Mouse (Mus musculus) neural tube, embryonic 15.5 days (tissue): Measurements from ENCODE around the gene Fam83f. TPM values are rescaled to one million over a fixed set of nuclear protein-coding genes. Genes with fewer than 3 reads are reported as not detected.

Source experiments
- ATAC-seq: fragments of 200-750 bp; cut with Nextera tagmentation; 2 replicates; pipeline ENCODE4 v1.8.0; 2017; ENCODE audit warnings: mild to moderate bottlenecking, moderate TSS enrichment, moderate library complexity; ENCODE audit not compliant: low FRiP score
- H3K27ac ChIP-seq: fragments of 300-500 bp; sonication (generic); replicated peaks from 2 replicates; pipeline ENCODE4 v1.5.1; 2015; ENCODE audit warnings: mild to moderate bottlenecking, inconsistent platforms
- H3K27me3 ChIP-seq: fragments of 300-500 bp; sonication (generic); replicated peaks from 2 replicates; pipeline ENCODE4 v1.6.1; 2015; ENCODE audit warnings: inconsistent platforms
- H3K36me3 ChIP-seq: fragments of 300-500 bp; sonication (generic); 2 replicates; pipeline ENCODE4 v1.6.1; 2015; ENCODE audit warnings: inconsistent platforms
- H3K4me1 ChIP-seq: fragments of 300-500 bp; sonication (generic); 2 replicates; pipeline ENCODE4 v1.6.1; 2015; ENCODE audit warnings: inconsistent platforms
- H3K4me2 ChIP-seq: fragments of 300-500 bp; sonication (generic); 2 replicates; pipeline ENCODE4 v1.6.1; 2015; ENCODE audit warnings: inconsistent platforms, mild to moderate bottlenecking, moderate library complexity
- H3K4me3 ChIP-seq: fragments of 300-500 bp; sonication (generic); replicated peaks from 2 replicates; pipeline ENCODE4 v1.5.1; 2015; ENCODE audit warnings: mild to moderate bottlenecking, inconsistent platforms
- H3K9ac ChIP-seq: fragments of 300-500 bp; sonication (generic); replicated peaks from 2 replicates; pipeline ENCODE4 v1.6.1; 2015; ENCODE audit warnings: mild to moderate bottlenecking, inconsistent platforms
- H3K9me3 ChIP-seq: fragments of 300-500 bp; sonication (generic); replicated peaks from 2 replicates; pipeline ENCODE4 v1.6.1; 2016; ENCODE audit warnings: inconsistent platforms
- WGBS: fragments of 180-500 bp; shearing (Covaris S2); methylation state at CpG from one replicate; pipeline ENCODE4 v1.1.7; 2015; ENCODE audit warnings: mixed read lengths; 5-methylcytosine and 5-hydroxymethylcytosine counted together
- polyA plus RNA-seq: library from polyadenylated mRNA; unstranded; fragments of >200 nt; fragmentation: Nextera tagmentation; extraction: Ambion mirVana; gene quantifications from 2 replicates; pipeline ENCODE4 v1.2.1, GENCODE M21; 2015

Gene Fam83f
- polyA plus RNA-seq, 1 experiment from 2014 or later, result 0.23 TPM

DNA sequence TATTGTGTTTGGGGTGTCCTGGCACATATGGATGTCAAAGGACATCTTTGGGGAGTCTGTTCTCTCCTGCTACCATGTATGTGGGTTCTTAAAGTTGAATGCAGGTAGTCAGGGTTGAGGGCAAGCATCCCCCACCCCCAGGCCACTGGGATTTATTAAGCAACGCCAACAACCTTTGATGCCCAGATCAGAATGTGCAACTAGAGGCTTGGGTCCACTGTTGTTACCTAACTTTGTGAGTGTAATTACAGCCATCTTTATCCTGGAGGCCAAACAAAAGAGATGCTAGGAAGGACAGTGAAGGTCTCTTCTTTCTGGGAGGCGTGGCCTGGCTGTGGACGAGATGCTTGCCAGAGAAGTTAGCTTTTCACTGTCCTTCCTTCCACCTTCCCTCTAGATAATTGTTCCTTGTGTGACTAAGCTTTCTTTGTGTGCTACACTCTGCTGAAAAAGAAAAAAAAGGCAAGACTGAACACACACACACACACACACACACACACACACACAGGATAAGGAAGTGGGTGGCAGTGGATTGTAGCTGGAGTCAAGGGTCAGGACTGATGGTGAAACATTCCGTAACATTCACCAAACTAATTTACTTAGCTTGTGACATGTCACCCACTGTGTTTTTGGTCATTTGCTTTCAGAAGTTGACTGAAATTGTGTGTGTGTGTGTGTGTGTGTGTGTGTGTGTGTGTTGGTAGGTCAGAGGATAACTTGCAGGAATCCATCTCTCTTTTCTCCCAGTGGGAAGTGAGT, 1.9 kb downstream of the Fam83f start:
- 74% methylated on average over 4 of the region's 4 CpGs for WGBS
- no peak for ATAC-seq
- peaks cover 37% of the 10 kb centered on the region for H3K27me3 ChIP-seq
- H3K4me1 ChIP-seq, result peaks cover 12% of the 10 kb centered on the region
- no peak overlapping the region for H3K9ac ChIP-seq
- no peak overlapping the region for H3K27ac ChIP-seq
- no peaks in the 10 kb centered on the region for H3K9me3 ChIP-seq
- no peak overlapping the region for H3K4me2 ChIP-seq
- no peaks in the 10 kb centered on the region for H3K36me3 ChIP-seq
- no peak overlapping the region for H3K4me3 ChIP-seq

- Histone ChIP-seq H3K4me1 (peaks cover 18% of the 10 kb centered on the region), H3K4me2 (no peak overlapping the region), H3K9ac (no peak overlapping the region), H3K27ac (no peak overlapping the region), H3K27me3 (peaks cover 31% of the 10 kb centered on the region), H3K36me3 (no peaks in the 10 kb centered on the region), H3K4me3 (no peak overlapping the region), H3K9me3 (no peaks in the 10 kb centered on the region)
- 81% methylated on average over 6 of the region's 6 CpGs for WGBS
- ATAC-seq, result no peak
Measured at GRCm38 (mm10) chr15:80674700-80675099, 3.1 kb downstream of the Fam83f start.

DNA sequence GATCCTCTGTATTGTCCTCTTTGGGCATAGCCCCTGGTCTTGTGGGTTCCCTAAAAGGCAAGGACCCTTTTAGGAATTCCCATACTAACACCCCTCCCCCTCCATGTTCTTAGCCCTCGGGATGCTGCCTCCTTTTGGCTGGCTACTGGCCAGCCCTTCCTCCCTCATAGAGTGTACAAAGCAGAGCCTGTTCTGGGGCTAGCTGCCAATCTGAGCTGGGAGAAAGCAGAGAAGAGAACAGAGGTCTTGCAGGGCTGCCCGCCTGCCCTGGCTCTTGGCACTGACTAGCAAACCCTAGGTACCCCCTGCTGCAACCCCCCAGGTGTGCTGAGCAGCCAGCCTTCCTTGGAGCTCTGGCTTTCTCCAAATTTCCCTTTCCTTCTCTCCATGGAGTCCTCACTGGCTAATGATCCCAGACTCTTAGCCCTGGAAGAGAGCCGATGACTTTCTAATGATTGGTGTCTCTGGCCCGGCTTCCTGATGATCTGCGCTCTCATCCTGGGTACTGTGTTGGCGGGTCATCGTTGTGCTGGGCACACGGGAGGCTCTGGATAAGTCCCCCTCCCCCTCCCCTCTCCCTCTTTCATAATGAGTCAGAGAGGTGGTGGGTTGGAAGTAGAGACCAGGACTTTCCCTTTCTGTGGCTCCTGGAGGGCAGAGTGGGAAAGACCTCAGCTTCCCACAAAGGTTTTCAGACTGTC, 8.0 kb downstream of the Fam83f start:
- no peaks in the 10 kb centered on the region for H3K36me3 ChIP-seq
- no peaks in the 10 kb centered on the region; the same call in 1 of the 2 replicates for H3K27me3 ChIP-seq
- H3K9me3 ChIP-seq, result no peaks in the 10 kb centered on the region
- no peak overlapping the region for H3K4me2 ChIP-seq
- H3K4me1 ChIP-seq, result peaks cover 35% of the 10 kb centered on the region
- 49% methylated on average over 8 of the region's 8 CpGs for WGBS
- peak overlapping the region; percentile 67 for H3K27ac ChIP-seq
- no peak overlapping the region for H3K4me3 ChIP-seq
- no peak; the same call in 1 of the 2 replicates for ATAC-seq
- H3K9ac ChIP-seq, result no peak overlapping the region

GRCm38 (mm10) chr15:80680347-80681030, 8.8 kb downstream of the Fam83f start:
- 64% methylated on average over 7 of the region's 7 CpGs for WGBS
- H3K4me3 ChIP-seq, result no peak overlapping the region
- H3K27ac ChIP-seq, result peak overlapping the region; percentile 67; the same call in 1 of the 2 replicates
- no peak overlapping the region for H3K4me2 ChIP-seq
- peaks cover 43% of the 10 kb centered on the region for H3K4me1 ChIP-seq
- H3K9ac ChIP-seq, result no peak overlapping the region
- ATAC-seq, result no peak; the same call in 1 of the 2 replicates
- H3K36me3 ChIP-seq, result no peaks in the 10 kb centered on the region
- H3K9me3 ChIP-seq, result no peaks in the 10 kb centered on the region
- H3K27me3 ChIP-seq, result no peaks in the 10 kb centered on the region; the same call in 1 of the 2 replicates

GRCm38 (mm10) chr15:80681466-80681881, 9.8 kb downstream of the Fam83f start:
- no peak overlapping the region for H3K9ac ChIP-seq
- H3K4me3 ChIP-seq, result no peak overlapping the region
- no peaks in the 10 kb centered on the region for H3K9me3 ChIP-seq
- H3K27ac ChIP-seq, result no peak overlapping the region
- no peaks in the 10 kb centered on the region; the same call in 1 of the 2 replicates for H3K27me3 ChIP-seq
- H3K4me1 ChIP-seq, result peaks cover 52% of the 10 kb centered on the region
- ATAC-seq, result no peak
- 57% methylated on average over 4 of the region's 4 CpGs for WGBS
- no peak overlapping the region for H3K4me2 ChIP-seq
- no peaks in the 10 kb centered on the region for H3K36me3 ChIP-seq

DNA sequence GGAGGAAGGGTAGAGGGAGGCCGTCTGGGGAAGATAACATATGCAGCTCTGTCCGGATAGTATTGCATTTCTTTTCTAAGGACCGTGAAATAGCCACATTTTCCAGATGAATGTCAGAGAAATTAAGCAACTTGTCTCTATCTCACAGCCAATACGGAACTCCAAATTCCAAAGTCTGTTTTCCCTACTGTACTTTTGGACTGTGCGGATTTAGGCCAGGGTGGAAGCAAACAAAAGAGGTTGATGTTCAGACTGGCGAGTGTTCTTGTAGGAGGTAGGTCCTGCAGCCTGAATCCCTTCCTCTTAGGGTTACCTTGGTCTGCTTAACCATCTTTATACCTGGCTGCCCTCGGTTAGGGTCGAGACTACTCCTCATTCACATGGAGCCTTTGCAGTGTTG, 10.7 kb downstream of the Fam83f start:
- ATAC-seq, result no peak
- WGBS, result 86% methylated on average over 8 of the region's 8 CpGs
- Histone ChIP-seq H3K4me1 (peaks cover 52% of the 10 kb centered on the region), H3K4me3 (no peak overlapping the region), H3K27me3 (no peaks in the 10 kb centered on the region; the same call in 1 of the 2 replicates), H3K4me2 (no peak overlapping the region), H3K27ac (no peak overlapping the region), H3K9me3 (no peaks in the 10 kb centered on the region), H3K36me3 (no peaks in the 10 kb centered on the region), H3K9ac (no peak overlapping the region)

- no peak overlapping the region for H3K4me3 ChIP-seq
- no peak overlapping the region for H3K27ac ChIP-seq
- peaks cover 52% of the 10 kb centered on the region for H3K4me1 ChIP-seq
- ATAC-seq, result no peak
- WGBS, result 91% methylated on average over 6 of the region's 6 CpGs
- H3K9me3 ChIP-seq, result no peaks in the 10 kb centered on the region
- H3K27me3 ChIP-seq, result no peaks in the 10 kb centered on the region; the same call in 1 of the 2 replicates
- H3K9ac ChIP-seq, result no peak overlapping the region
- no peaks in the 10 kb centered on the region for H3K36me3 ChIP-seq
- no peak overlapping the region for H3K4me2 ChIP-seq
Measured at GRCm38 (mm10) chr15:80683151-80683550, 11.5 kb downstream of the Fam83f start.

DNA sequence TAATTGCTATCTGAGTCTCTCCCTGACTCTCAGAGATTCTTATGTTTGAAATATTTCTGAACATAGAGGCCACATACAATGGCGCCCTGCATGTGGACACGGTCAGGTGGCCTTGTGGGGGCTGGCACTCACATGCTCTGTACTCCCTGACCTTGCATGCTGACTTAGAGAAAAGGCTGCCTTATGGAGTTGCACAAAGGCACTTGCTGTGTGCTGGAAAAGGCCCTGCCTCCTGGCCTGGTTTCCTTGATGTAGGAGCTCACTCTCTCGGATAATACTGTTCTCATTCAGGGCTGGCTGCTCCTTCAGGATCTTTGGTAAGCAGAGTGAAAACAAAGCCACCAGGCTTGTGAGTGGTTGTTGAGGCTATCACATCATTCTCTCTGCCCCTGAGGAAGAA, 12.3 kb downstream of the Fam83f start:
- no peaks in the 10 kb centered on the region; the same call in 1 of the 2 replicates for H3K27me3 ChIP-seq
- no peak overlapping the region for H3K4me3 ChIP-seq
- peak overlapping the region; percentile 38 for H3K27ac ChIP-seq
- H3K36me3 ChIP-seq, result no peaks in the 10 kb centered on the region
- peaks cover 52% of the 10 kb centered on the region for H3K4me1 ChIP-seq
- no peak overlapping the region for H3K4me2 ChIP-seq
- 53% methylated on average over 3 of the region's 3 CpGs for WGBS
- no peaks in the 10 kb centered on the region for H3K9me3 ChIP-seq
- no peak for ATAC-seq
- H3K9ac ChIP-seq, result no peak overlapping the region

- H3K27ac ChIP-seq, result 0 out of 2 replicates have a peak overlapping the region, but pooled peaks have one; percentile 20
- ATAC-seq, result no peak
- H3K36me3 ChIP-seq, result no peaks in the 10 kb centered on the region
- no peak overlapping the region for H3K9ac ChIP-seq
- H3K4me3 ChIP-seq, result no peak overlapping the region
- H3K4me1 ChIP-seq, result peaks cover 44% of the 10 kb centered on the region
- H3K9me3 ChIP-seq, result no peaks in the 10 kb centered on the region
- H3K27me3 ChIP-seq, result no peaks in the 10 kb centered on the region; the same call in 1 of the 2 replicates
- 24% methylated on average over 8 of the region's 8 CpGs for WGBS
- no peak overlapping the region for H3K4me2 ChIP-seq
Measured at GRCm38 (mm10) chr15:80684786-80685602, 13.3 kb downstream of the Fam83f start.

DNA sequence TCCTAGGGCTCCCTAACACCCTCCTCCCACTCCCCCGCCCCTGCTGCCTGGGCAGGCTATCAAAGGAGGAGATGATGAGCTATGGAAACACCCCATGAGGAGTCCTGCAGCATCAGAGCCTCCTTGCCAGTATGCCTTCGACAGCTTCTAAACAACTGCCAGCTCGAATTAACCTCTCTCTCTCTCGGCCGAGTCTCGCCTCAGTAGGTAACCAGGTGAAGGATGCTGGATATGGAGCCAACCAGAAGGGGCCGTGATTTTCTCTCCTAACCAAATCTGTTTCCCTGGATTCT, 13.9 kb downstream of the Fam83f start:
- H3K27ac ChIP-seq, result no peak overlapping the region
- H3K4me1 ChIP-seq, result peaks cover 39% of the 10 kb centered on the region
- H3K36me3 ChIP-seq, result no peaks in the 10 kb centered on the region
- H3K4me2 ChIP-seq, result no peak overlapping the region
- no peak overlapping the region for H3K4me3 ChIP-seq
- no peaks in the 10 kb centered on the region for H3K27me3 ChIP-seq
- H3K9ac ChIP-seq, result no peak overlapping the region
- no peaks in the 10 kb centered on the region for H3K9me3 ChIP-seq
- no peak for ATAC-seq
- WGBS, result 21% methylated on average over 7 of the region's 7 CpGs

- Histone ChIP-seq H3K4me2 (no peak overlapping the region), H3K36me3 (no peaks in the 10 kb centered on the region), H3K9me3 (no peaks in the 10 kb centered on the region), H3K9ac (no peak overlapping the region), H3K4me1 (peaks cover 37% of the 10 kb centered on the region), H3K4me3 (no peak overlapping the region), H3K27me3 (0 out of 2 replicates have a peak, but pooled peaks cover 3% of the 10 kb centered on the region), H3K27ac (no peak overlapping the region)
- WGBS, result 82% methylated on average over 7 of the region's 7 CpGs
- ATAC-seq, result no peak
Measured at GRCm38 (mm10) chr15:80688536-80688935, 16.9 kb downstream of the Fam83f start.
